Mouse (Mus musculus) frontal cortex, postnatal 36 days (tissue): ENCODE data around the gene Gm10408.
"Not testable (repeated sequence)": the region's sequence is repeated elsewhere in the genome, so short reads cannot be mapped to it uniquely, and the experiment has no call there.

Experiments
- DNase-seq, 2 experiments: peaks; one replicate each; pipeline ENCODE4 v3.0.0; 2022; ENCODE audit warnings: low spot score in 2 of 2

The Gm10408 gene

GRCm38 (mm10) chr14:3449079-3449478 lies at the start of gene Gm10408:
Gm10408 (plus strand) TSS chr14:3449379.
- not testable (repeated sequence) for DNase-seq

- DNase-seq, result not testable (repeated sequence)
Observed at GRCm38 (mm10) chr14:3412314-3412713, 36.9 kb upstream of the Gm10408 start, which contains the start of gene Gm10409. Gm10409 (plus strand) TSS chr14:3412614.

- DNase-seq, result not testable (repeated sequence)
Observed at GRCm38 (mm10) chr14:3427803-3428202, 21.4 kb upstream of the Gm10408 start, which contains the start of gene Gm3005. Gm3005 (plus strand) TSS chr14:3428103.
